Mouse (Mus musculus): ENCODE measurements around the gene Pald1. TPM values are rescaled to one million over a fixed set of nuclear protein-coding genes. Genes with fewer than 3 reads are reported as not detected.

The Pald1 gene
- polyA plus RNA-seq, 1 experiment: 6.8 TPM

- 36% methylated on average over 21 of the region's 21 CpGs for WGBS
- no peak overlapping the region for H3K4me3 ChIP-seq (ENCODE audit: control insufficient read depth, insufficient read depth, low read length)
Measured at GRCm38 (mm10) chr10:61412910-61413625, 29.7 kb upstream of the Pald1 start.

GRCm38 (mm10) chr10:61410193-61410592 is 26.9 kb upstream of the Pald1 start:
- Histone ChIP-seq H3K4me1 (replicated peaks; ENCODE audit: control insufficient read depth, insufficient read depth, low read length) (0 out of 2 replicates have a peak, but pooled peaks cover 2% of the 10 kb centered on the region), H3K36me3 (ENCODE audit: control insufficient read depth, insufficient read depth, low read length) (no peaks in the 10 kb centered on the region), H3K27ac (ENCODE audit: control insufficient read depth, insufficient read depth, low read length) (no peak overlapping the region), H3K27me3 (ENCODE audit: control insufficient read depth, insufficient read depth, low read length) (peaks cover 3% of the 10 kb centered on the region), H3K4me3 (ENCODE audit: control insufficient read depth, insufficient read depth, low read length) (no peak overlapping the region)
- TF ChIP-seq POLR2A (IDR thresholded peaks at IDR 0.05; ENCODE audit: control insufficient read depth, extremely low read depth, insufficient read depth, low read length, poor library complexity) (no peak), CTCF (IDR thresholded peaks at IDR 0.05; ENCODE audit: borderline replicate concordance, control insufficient read depth, extremely low read depth, insufficient read depth, low read length, poor library complexity) (no peak)
- DNase-seq: no peak
- WGBS: 78% methylated on average over 9 of the region's 9 CpGs

More at GRCm38 (mm10) chr10:61412910-61413625, 29.7 kb upstream of the Pald1 start:
- peaks cover 3% of the 10 kb centered on the region; the same call in 1 of the 2 replicates for H3K27me3 ChIP-seq (ENCODE audit: control insufficient read depth, insufficient read depth, low read length)
- no peak for DNase-seq
- H3K36me3 ChIP-seq (ENCODE audit: control insufficient read depth, insufficient read depth, low read length): no peaks in the 10 kb centered on the region
- no peak overlapping the region for H3K27ac ChIP-seq (ENCODE audit: control insufficient read depth, insufficient read depth, low read length)
- no peak for TF ChIP-seq POLR2A (IDR thresholded peaks at IDR 0.05; ENCODE audit: control insufficient read depth, extremely low read depth, insufficient read depth, low read length, poor library complexity)
- TF ChIP-seq CTCF (IDR thresholded peaks at IDR 0.05; ENCODE audit: borderline replicate concordance, control insufficient read depth, extremely low read depth, insufficient read depth, low read length, poor library complexity): no peak
- no peaks in the 10 kb centered on the region for H3K4me1 ChIP-seq (replicated peaks; ENCODE audit: control insufficient read depth, insufficient read depth, low read length)

GRCm38 (mm10) chr10:61409776-61410175 is 26.4 kb upstream of the Pald1 start:
- no peak overlapping the region for H3K4me3 ChIP-seq (ENCODE audit: control insufficient read depth, insufficient read depth, low read length)
- H3K27me3 ChIP-seq (ENCODE audit: control insufficient read depth, insufficient read depth, low read length): peaks cover 3% of the 10 kb centered on the region
- H3K36me3 ChIP-seq (ENCODE audit: control insufficient read depth, insufficient read depth, low read length): no peaks in the 10 kb centered on the region
- no peak for DNase-seq
- 0 out of 2 replicates have a peak, but pooled peaks cover 2% of the 10 kb centered on the region for H3K4me1 ChIP-seq (replicated peaks; ENCODE audit: control insufficient read depth, insufficient read depth, low read length)
- H3K27ac ChIP-seq (ENCODE audit: control insufficient read depth, insufficient read depth, low read length): no peak overlapping the region
- TF ChIP-seq CTCF (IDR thresholded peaks at IDR 0.05; ENCODE audit: borderline replicate concordance, control insufficient read depth, extremely low read depth, insufficient read depth, low read length, poor library complexity): no peak
- TF ChIP-seq POLR2A (IDR thresholded peaks at IDR 0.05; ENCODE audit: control insufficient read depth, extremely low read depth, insufficient read depth, low read length, poor library complexity): no peak
- 51% methylated on average over 4 of the region's 4 CpGs for whole genome bisulfite sequencing

GRCm38 (mm10) chr10:61405958-61406357 is 22.6 kb upstream of the Pald1 start:
- H3K36me3 ChIP-seq (ENCODE audit: control insufficient read depth, insufficient read depth, low read length): no peaks in the 10 kb centered on the region
- WGBS: 9% methylated on average over 10 of the region's 10 CpGs
- H3K27ac ChIP-seq (ENCODE audit: control insufficient read depth, insufficient read depth, low read length): no peak overlapping the region
- TF ChIP-seq POLR2A (IDR thresholded peaks at IDR 0.05; ENCODE audit: control insufficient read depth, extremely low read depth, insufficient read depth, low read length, poor library complexity) (no peak), CTCF (IDR thresholded peaks at IDR 0.05; ENCODE audit: borderline replicate concordance, control insufficient read depth, extremely low read depth, insufficient read depth, low read length, poor library complexity) (no peak)
- no peak overlapping the region for H3K4me3 ChIP-seq (ENCODE audit: control insufficient read depth, insufficient read depth, low read length)
- 0 out of 2 replicates have a peak, but pooled peaks cover 2% of the 10 kb centered on the region for H3K4me1 ChIP-seq (replicated peaks; ENCODE audit: control insufficient read depth, insufficient read depth, low read length)
- H3K27me3 ChIP-seq (ENCODE audit: control insufficient read depth, insufficient read depth, low read length): peaks cover 3% of the 10 kb centered on the region
- no peak for DNase-seq

- TF ChIP-seq POLR2A (IDR thresholded peaks at IDR 0.05; ENCODE audit: control insufficient read depth, extremely low read depth, insufficient read depth, low read length, poor library complexity): no peak
- TF ChIP-seq CTCF (IDR thresholded peaks at IDR 0.05; ENCODE audit: borderline replicate concordance, control insufficient read depth, extremely low read depth, insufficient read depth, low read length, poor library complexity): no peak
Measured at GRCm38 (mm10) chr10:61402911-61403310, 19.6 kb upstream of the Pald1 start.

GRCm38 (mm10) chr10:61402480-61402879 is 19.1 kb upstream of the Pald1 start:
- Histone ChIP-seq H3K27me3 (ENCODE audit: control insufficient read depth, insufficient read depth, low read length) (peaks cover 3% of the 10 kb centered on the region), H3K4me1 (replicated peaks; ENCODE audit: control insufficient read depth, insufficient read depth, low read length) (0 out of 2 replicates have a peak, but pooled peaks cover 2% of the 10 kb centered on the region), H3K4me3 (ENCODE audit: control insufficient read depth, insufficient read depth, low read length) (no peak overlapping the region), H3K27ac (ENCODE audit: control insufficient read depth, insufficient read depth, low read length) (no peak overlapping the region), H3K36me3 (ENCODE audit: control insufficient read depth, insufficient read depth, low read length) (no peaks in the 10 kb centered on the region)
- 67% methylated on average over 5 of the region's 5 CpGs for WGBS
- no peak for DNase-seq
- TF ChIP-seq POLR2A (IDR thresholded peaks at IDR 0.05; ENCODE audit: control insufficient read depth, extremely low read depth, insufficient read depth, low read length, poor library complexity) (no peak), CTCF (IDR thresholded peaks at IDR 0.05; ENCODE audit: borderline replicate concordance, control insufficient read depth, extremely low read depth, insufficient read depth, low read length, poor library complexity) (no peak)

More at GRCm38 (mm10) chr10:61402911-61403310, 19.6 kb upstream of the Pald1 start:
- H3K27me3 ChIP-seq (ENCODE audit: control insufficient read depth, insufficient read depth, low read length): peaks cover 3% of the 10 kb centered on the region
- 94% methylated on average over 2 of the region's 2 CpGs for WGBS
- H3K27ac ChIP-seq (ENCODE audit: control insufficient read depth, insufficient read depth, low read length): no peak overlapping the region
- no peak overlapping the region for H3K4me3 ChIP-seq (ENCODE audit: control insufficient read depth, insufficient read depth, low read length)
- H3K4me1 ChIP-seq (replicated peaks; ENCODE audit: control insufficient read depth, insufficient read depth, low read length): 0 out of 2 replicates have a peak, but pooled peaks cover 2% of the 10 kb centered on the region
- DNase-seq: no peak
- no peaks in the 10 kb centered on the region for H3K36me3 ChIP-seq (ENCODE audit: control insufficient read depth, insufficient read depth, low read length)

Data from thymus, adult 2 months (tissue).